Mouse (Mus musculus) olfactory bulb, adult 2 months (tissue): ENCODE measurements around the gene Pde5a. TPM values are rescaled to one million over a fixed set of nuclear protein-coding genes. Genes with fewer than 3 reads are reported as not detected.

Source experiments
- H3K27ac ChIP-seq: fragments of 200-500 bp; 2 replicates; pipeline ENCODE4 v1.5.1; 2012; ENCODE audit warnings: low read depth, low read length; ENCODE audit not compliant: insufficient read depth
- H3K4me1 ChIP-seq: fragments of 200-500 bp; 2 replicates; pipeline ENCODE4 v1.6.1; 2012; ENCODE audit warnings: low read length; ENCODE audit not compliant: control insufficient read depth, insufficient read depth
- H3K4me3 ChIP-seq: fragments of 200-500 bp; 2 replicates; pipeline ENCODE4 v1.5.1; 2012; ENCODE audit warnings: mild to moderate bottlenecking, low read depth, low read length, moderate library complexity; ENCODE audit not compliant: insufficient read depth
- CTCF ChIP-seq: fragments of 200-500 bp; IDR thresholded peaks from 2 replicates; pipeline ENCODE4 v1.5.1; 2012; ENCODE audit warnings: low read depth, mild to moderate bottlenecking, low read length, moderate library complexity; ENCODE audit not compliant: insufficient read depth
- POLR2A ChIP-seq: fragments of 200-500 bp; IDR thresholded peaks from 2 replicates; pipeline ENCODE4 v1.6.1; 2012; ENCODE audit warnings: mild to moderate bottlenecking, low read depth, low read length, moderate library complexity; ENCODE audit not compliant: insufficient read depth
- WGBS: fragments of 180-500 bp; shearing (Covaris S2); methylation state at CpG from one replicate; pipeline ENCODE4 v1.1.7; 2018; 5-methylcytosine and 5-hydroxymethylcytosine counted together
- polyA plus RNA-seq: library from polyadenylated mRNA; stranded (reverse); fragments of >200 nt; gene quantifications from 2 replicates; pipeline ENCODE4 v1.2.4, GENCODE M21; 2012; ENCODE audit warnings: low replicate concordance; ENCODE audit not compliant: missing spikeins, insufficient read depth, insufficient read length

The Pde5a gene
- polyA plus RNA-seq, 1 experiment: not detected

DNA sequence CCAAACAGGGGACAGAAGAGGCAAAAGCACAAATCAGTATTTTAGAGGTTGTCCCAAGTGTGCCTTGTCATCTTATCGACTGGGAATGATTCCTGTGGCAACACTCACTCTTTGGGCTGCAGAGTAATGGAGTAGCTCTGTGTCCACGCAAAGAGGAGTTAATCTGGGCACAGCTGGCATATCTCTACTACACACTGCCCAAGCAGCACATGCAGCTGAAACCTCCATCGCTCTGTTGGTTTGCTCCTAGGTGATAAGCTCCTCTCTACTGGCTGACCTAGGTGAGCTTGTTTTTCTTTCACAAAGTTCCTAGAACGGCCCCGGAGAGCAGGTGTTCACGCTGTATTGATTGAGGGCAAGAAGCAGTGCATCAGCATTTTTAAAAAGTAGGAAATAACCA is 60.8 kb downstream of the Pde5a start:
- TF ChIP-seq CTCF (no peak), POLR2A (no peak)
- Histone ChIP-seq H3K27ac (no peak overlapping the region), H3K4me1 (no peaks in the 10 kb centered on the region), H3K4me3 (no peak overlapping the region)
- 94% methylated on average over 6 of the region's 6 CpGs for WGBS

GRCm38 (mm10) chr3:122800050-122800449 is 71.3 kb downstream of the Pde5a start:
- H3K4me1 ChIP-seq: peaks cover 2% of the 10 kb centered on the region; the same call in 1 of the 2 replicates
- WGBS: 61% methylated on average over 6 of the region's 6 CpGs
- TF ChIP-seq CTCF: no peak
- TF ChIP-seq POLR2A: no peak
- H3K4me3 ChIP-seq: no peak overlapping the region
- no peak overlapping the region for H3K27ac ChIP-seq

- 56% methylated on average over 10 of the region's 10 CpGs for WGBS
- Histone ChIP-seq H3K4me1 (peaks cover 2% of the 10 kb centered on the region; the same call in 1 of the 2 replicates), H3K27ac (no peak overlapping the region), H3K4me3 (no peak overlapping the region)
- TF ChIP-seq POLR2A (no peak), CTCF (no peak)
Observed at GRCm38 (mm10) chr3:122800553-122801435, 72.0 kb downstream of the Pde5a start.

- Histone ChIP-seq H3K4me3 (no peak overlapping the region), H3K4me1 (peaks cover 2% of the 10 kb centered on the region; the same call in 1 of the 2 replicates), H3K27ac (no peak overlapping the region)
- 67% methylated on average over 15 of the region's 15 CpGs for WGBS
- TF ChIP-seq CTCF (no peak), POLR2A (no peak)
Observed at GRCm38 (mm10) chr3:122801436-122802221, 72.9 kb downstream of the Pde5a start.

DNA sequence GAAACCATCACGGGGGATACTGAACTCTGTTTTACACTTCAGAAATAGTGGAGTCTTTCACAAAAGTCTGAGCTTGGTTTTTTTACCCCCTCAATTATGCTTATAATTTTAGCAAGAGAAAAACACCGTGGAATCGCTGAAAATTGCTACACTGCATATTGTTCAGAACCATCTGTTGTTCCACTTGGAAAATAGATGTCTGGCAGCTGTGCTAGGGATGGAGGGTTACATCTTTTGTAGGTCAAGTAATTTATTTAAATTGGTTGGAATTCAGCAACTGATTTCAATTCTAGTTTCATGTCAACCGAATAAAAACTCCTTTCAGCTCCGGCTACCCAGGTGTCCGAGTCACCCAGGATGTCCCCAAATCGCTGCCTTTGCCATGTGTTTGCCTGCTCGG is 78.6 kb downstream of the Pde5a start:
- H3K4me1 ChIP-seq: no peaks in the 10 kb centered on the region
- 46% methylated on average over 8 of the region's 8 CpGs for WGBS
- no peak overlapping the region for H3K4me3 ChIP-seq
- no peak for TF ChIP-seq POLR2A
- no peak for TF ChIP-seq CTCF
- H3K27ac ChIP-seq: no peak overlapping the region

- Histone ChIP-seq H3K4me1 (peaks cover 2% of the 10 kb centered on the region; the same call in 1 of the 2 replicates), H3K4me3 (no peak overlapping the region), H3K27ac (no peak overlapping the region)
- TF ChIP-seq CTCF (no peak), POLR2A (no peak)
- WGBS: 90% methylated on average over 2 of the region's 2 CpGs
Observed at GRCm38 (mm10) chr3:122810090-122810863, 81.5 kb downstream of the Pde5a start.

GRCm38 (mm10) chr3:122810986-122811385 is 82.2 kb downstream of the Pde5a start:
- H3K4me3 ChIP-seq: no peak overlapping the region
- 81% methylated on average over 5 of the region's 5 CpGs for WGBS
- peaks cover 2% of the 10 kb centered on the region; the same call in 1 of the 2 replicates for H3K4me1 ChIP-seq
- H3K27ac ChIP-seq: no peak overlapping the region
- TF ChIP-seq CTCF (no peak), POLR2A (no peak)

DNA sequence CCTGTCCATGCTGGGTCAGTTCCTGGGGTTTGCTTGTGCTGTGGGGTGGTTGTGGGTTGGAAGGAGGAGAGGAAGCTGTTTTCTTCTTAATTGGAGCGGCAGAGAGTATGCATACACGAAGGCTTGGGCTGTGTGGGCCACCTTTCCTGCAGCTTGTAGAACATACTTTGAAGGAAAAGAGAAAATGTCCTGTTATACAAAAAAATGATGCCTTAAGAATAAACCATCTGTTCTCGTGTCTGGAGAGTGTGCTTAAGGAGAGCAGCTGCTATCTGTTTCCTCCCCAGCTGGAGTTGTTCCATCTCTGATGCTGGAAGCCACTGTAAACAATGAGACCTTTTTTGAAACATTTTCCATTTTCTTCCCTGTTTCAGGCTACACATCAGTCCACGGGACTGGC is 85.8 kb downstream of the Pde5a start:
- TF ChIP-seq POLR2A (no peak), CTCF (no peak)
- Histone ChIP-seq H3K27ac (no peak overlapping the region), H3K4me3 (no peak overlapping the region), H3K4me1 (peaks cover 2% of the 10 kb centered on the region; the same call in 1 of the 2 replicates)
- 30% methylated on average over 4 of the region's 4 CpGs for WGBS

GRCm38 (mm10) chr3:122818282-122818681 is 89.5 kb downstream of the Pde5a start:
- 92% methylated on average over 5 of the region's 5 CpGs for WGBS
- no peak overlapping the region for H3K27ac ChIP-seq
- TF ChIP-seq CTCF: no peak
- no peak for TF ChIP-seq POLR2A
- H3K4me3 ChIP-seq: no peak overlapping the region
- peaks cover 2% of the 10 kb centered on the region; the same call in 1 of the 2 replicates for H3K4me1 ChIP-seq
